Mouse (Mus musculus) C2C12 (cell line): ENCODE results near the gene Nav2.

Experiments
- CEBPB ChIP-seq: IDR thresholded peaks from one replicate; pipeline ENCODE4 v1.6.1; 2011; ENCODE audit warnings: low read depth, mild to moderate bottlenecking, control low read depth, moderate library complexity
- CTCF ChIP-seq: IDR thresholded peaks from one replicate; pipeline ENCODE4 v1.5.1; 2011; ENCODE audit not compliant: control insufficient read depth, insufficient read depth, insufficient read length
- MAX ChIP-seq: IDR thresholded peaks from one replicate; pipeline ENCODE4 v1.6.1; 2011; ENCODE audit warnings: mild to moderate bottlenecking, control low read depth
- MYOD1 ChIP-seq: IDR thresholded peaks from one replicate; pipeline ENCODE4 v1.6.1; 2011; ENCODE audit warnings: low read depth; ENCODE audit not compliant: control insufficient read depth, insufficient read length
- USF1 ChIP-seq: IDR thresholded peaks from one replicate; pipeline ENCODE4 v1.6.1; 2011; ENCODE audit warnings: low read depth, mild to moderate bottlenecking, control low read depth, moderate library complexity

GRCm38 (mm10) chr7:49520504-49520903, 612.0 kb downstream of the Nav2 start:
- TF ChIP-seq MYOD1 (no peak), CTCF (no peak), MAX (no peak), USF1 (no peak), CEBPB (no peak)
